Comparison of ENCODE assay signal across 23 mouse cellular contexts in the genomic region with DNA sequence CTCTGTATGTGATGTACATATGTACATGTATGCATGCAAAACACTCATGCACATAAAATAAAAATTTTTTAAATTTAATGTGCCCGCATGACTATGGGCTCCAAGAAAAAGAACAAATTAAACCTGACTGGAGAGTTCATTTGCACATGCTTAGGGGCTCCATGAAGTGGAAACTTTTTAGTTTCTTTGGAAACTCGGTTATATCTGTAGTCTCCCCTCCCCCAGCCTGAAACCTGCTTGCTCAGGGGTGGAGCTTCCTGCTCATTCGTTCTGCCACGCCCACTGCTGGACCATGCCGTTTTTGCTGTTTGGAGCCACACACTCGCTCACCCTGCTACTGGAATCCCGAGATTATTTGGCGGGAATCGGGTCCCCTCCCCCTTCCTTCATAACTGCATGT. TPM values are rescaled to one million over a fixed set of nuclear protein-coding genes. Genes with fewer than 3 reads are reported as not detected.
A peak's percentile ranks its signal among the peaks of the same experiment; 100 is the strongest.
DNase-seq lines count a peak whose midpoint lies in the region; ATAC-seq and TF ChIP-seq lines count a peak whose summit lies in the region.
"Had no signal": no experiment of that assay in that cellular context is flagged by ENCODE, and none has a peak within 500 bp of the region (broad histone marks: within the 10 kb centered on the region; RNA-seq: fewer than 3 reads in every experiment).

No protein-coding gene starts in this region.

- ATAC-seq in heart, embryonic 14.5 days (ENCODE audit: insufficient number of reproducible peaks, insufficient read depth, low FRiP score, low read depth): no peak
- ATAC-seq in stomach, embryonic 15.5 days (ENCODE audit: insufficient read depth, low FRiP score, low read depth): no peak
- ATAC-seq in stomach, postnatal 0 days (ENCODE audit: low FRiP score, low TSS enrichment): no peak
- no peak for ATAC-seq in forebrain, embryonic 16.5 days
- ATAC-seq: forebrain, embryonic 13.5 days had no signal

- no peak overlapping the region for H3K27ac ChIP-seq in heart, embryonic 14.5 days (replicated peaks in 1 of 2; ENCODE audit: control insufficient read depth in 1 of 2, insufficient read depth in 1 of 2, low read depth in 2 of 2, low read length in 2 of 2)
- no peak overlapping the region for H3K27ac ChIP-seq in stomach, embryonic 15.5 days
- no peak overlapping the region for H3K27ac ChIP-seq in stomach, postnatal 0 days (replicated peaks)
- H3K27ac ChIP-seq in forebrain, embryonic 16.5 days (ENCODE audit: low read length): no peak overlapping the region
- H3K27ac ChIP-seq: forebrain, embryonic 13.5 days; gastrocnemius, adult 2 months; hindbrain, embryonic 12.5 days; kidney, postnatal 0 days; limb, embryonic 13.5 days; neural tube, embryonic 12.5 days had no signal

- peak overlapping the region; percentile 29; the same call in 1 of the 2 replicates for H3K4me2 ChIP-seq in heart, embryonic 14.5 days (ENCODE audit: low read length)
- 0 out of 2 replicates have a peak overlapping the region, but pooled peaks have one; percentile 10 for H3K4me2 ChIP-seq in stomach, embryonic 15.5 days
- H3K4me2 ChIP-seq in stomach, postnatal 0 days (replicated peaks; ENCODE audit: low read depth): no peak overlapping the region
- no peak overlapping the region for H3K4me2 ChIP-seq in forebrain, embryonic 16.5 days (ENCODE audit: low read length)
- H3K4me2 ChIP-seq: forebrain, embryonic 13.5 days; hindbrain, embryonic 12.5 days; limb, embryonic 13.5 days; neural tube, embryonic 12.5 days had no signal

- no peaks in the 10 kb centered on the region for H3K36me3 ChIP-seq in heart, embryonic 14.5 days (ENCODE audit: control insufficient read depth, insufficient read depth, low read length)
- no peaks in the 10 kb centered on the region for H3K36me3 ChIP-seq in stomach, embryonic 15.5 days
- no peaks in the 10 kb centered on the region for H3K36me3 ChIP-seq in stomach, postnatal 0 days (ENCODE audit: control insufficient read depth, insufficient read depth, low read length)
- H3K36me3 ChIP-seq in forebrain, embryonic 16.5 days (ENCODE audit: control insufficient read depth, insufficient read depth): no peaks in the 10 kb centered on the region
- H3K36me3 ChIP-seq: hindbrain, embryonic 12.5 days; limb, embryonic 13.5 days; neural tube, embryonic 12.5 days had no signal

- DNase-seq in heart, postnatal 14 days: no peak
- DNase-seq in stomach, postnatal 0 days (ENCODE audit: low spot score): no peak
- DNase-seq in induced T-regulatory cell, adult 2 months (ENCODE audit: low read depth): peak; percentile 12
- no peak for DNase-seq in gastrocnemius, postnatal 4 days (ENCODE audit: low spot score in 2 of 2)
- DNase-seq: adrenal gland, postnatal 10 days; B cell, adult 2 months; cerebellum, adult 2 months; cerebellum, postnatal 25 days; gastrocnemius, adult 2 months; heart, postnatal 10 days; kidney, adult 11 months; layer of hippocampus, adult 9-11 months; lung, adult 18-20 months; midbrain, embryonic 14.5 days; right cerebral cortex, postnatal 4 days had no signal

- no peaks in the 10 kb centered on the region; a peak in 1 of 4 replicates for H3K4me1 ChIP-seq in heart, embryonic 14.5 days (ENCODE audit: control insufficient read depth in 2 of 2, insufficient read depth in 2 of 2, low read length in 2 of 2)
- no peaks in the 10 kb centered on the region for H3K4me1 ChIP-seq in stomach, embryonic 15.5 days
- H3K4me1 ChIP-seq in stomach, postnatal 0 days (replicated peaks; ENCODE audit: control insufficient read depth, insufficient read depth): no peaks in the 10 kb centered on the region
- H3K4me1 ChIP-seq in forebrain, embryonic 16.5 days (replicated peaks; ENCODE audit: control insufficient read depth, insufficient read depth, low read length): no peaks in the 10 kb centered on the region; the same call in 1 of the 2 replicates
- H3K4me1 ChIP-seq: forebrain, embryonic 13.5 days; hindbrain, embryonic 12.5 days; neural tube, embryonic 12.5 days had no signal

- WGBS in heart, embryonic 14.5 days: 30% methylated on average over 9 of the region's 9 CpGs
- WGBS in stomach, embryonic 15.5 days: 39% methylated on average over 9 of the region's 9 CpGs
- 29% methylated on average over 9 of the region's 9 CpGs for WGBS in stomach, postnatal 0 days
- 57% methylated on average over 9 of the region's 9 CpGs for WGBS in forebrain, embryonic 16.5 days

- H3K9me3 ChIP-seq in heart, embryonic 14.5 days (ENCODE audit: control insufficient read depth, low read length): no peaks in the 10 kb centered on the region
- H3K9me3 ChIP-seq in stomach, embryonic 15.5 days: no peaks in the 10 kb centered on the region
- no peaks in the 10 kb centered on the region for H3K9me3 ChIP-seq in stomach, postnatal 0 days (ENCODE audit: control insufficient read depth, low read length)
- H3K9me3 ChIP-seq in forebrain, embryonic 16.5 days (ENCODE audit: control insufficient read depth, low read length): no peaks in the 10 kb centered on the region
- H3K9me3 ChIP-seq: forebrain, embryonic 13.5 days; hindbrain, embryonic 12.5 days; limb, embryonic 13.5 days; neural tube, embryonic 12.5 days had no signal

- no peak for TF ChIP-seq EP300 in stomach, postnatal 0 days (optimal IDR thresholded peaks at IDR 0.05)

- no peak for TF ChIP-seq CTCF in stomach, postnatal 0 days (IDR thresholded peaks at IDR 0.05; ENCODE audit: low read depth)

- no peak overlapping the region for H3K9ac ChIP-seq in heart, embryonic 14.5 days (ENCODE audit: low read length)
- no peak overlapping the region for H3K9ac ChIP-seq in stomach, embryonic 15.5 days
- H3K9ac ChIP-seq in stomach, postnatal 0 days (ENCODE audit: low read length): no peak overlapping the region
- no peak overlapping the region for H3K9ac ChIP-seq in forebrain, embryonic 16.5 days (replicated peaks; ENCODE audit: low read depth, low read length)
- H3K9ac ChIP-seq: forebrain, embryonic 13.5 days; hindbrain, embryonic 12.5 days; limb, embryonic 13.5 days; neural tube, embryonic 12.5 days had no signal

- no peaks in the 10 kb centered on the region for H3K27me3 ChIP-seq in heart, embryonic 14.5 days (ENCODE audit: control insufficient read depth, insufficient read depth, low read length)
- H3K27me3 ChIP-seq in stomach, embryonic 15.5 days (replicated peaks): no peaks in the 10 kb centered on the region
- H3K27me3 ChIP-seq in stomach, postnatal 0 days (ENCODE audit: control insufficient read depth, insufficient read depth, low read length): no peaks in the 10 kb centered on the region
- no peaks in the 10 kb centered on the region for H3K27me3 ChIP-seq in forebrain, embryonic 16.5 days (replicated peaks; ENCODE audit: control insufficient read depth, insufficient read depth, low read length)
- H3K27me3 ChIP-seq: forebrain, embryonic 13.5 days; hindbrain, embryonic 12.5 days; limb, embryonic 13.5 days; neural tube, embryonic 12.5 days had no signal

- no peak overlapping the region for H3K4me3 ChIP-seq in heart, embryonic 14.5 days (ENCODE audit: control insufficient read depth in 1 of 2, insufficient read depth in 1 of 2, low read depth in 1 of 2, low read length in 2 of 2)
- H3K4me3 ChIP-seq in stomach, embryonic 15.5 days (replicated peaks): no peak overlapping the region
- no peak overlapping the region for H3K4me3 ChIP-seq in stomach, postnatal 0 days (ENCODE audit: low read depth, low read length)
- H3K4me3 ChIP-seq in forebrain, embryonic 16.5 days (replicated peaks; ENCODE audit: low read length): no peak overlapping the region
- H3K4me3 ChIP-seq: forebrain, embryonic 13.5 days; gastrocnemius, adult 2 months; hindbrain, embryonic 12.5 days; limb, embryonic 13.5 days; neural tube, embryonic 12.5 days had no signal

- intact Hi-C loops in heart, postnatal 14 days (cut with DNase I): no loop called here

RNA-seq across cellular contexts. Expression of a gene that starts 7.9 kb away (rescaled TPM):
- 6.3 and 8.5 TPM in 2 replicates for polyA plus RNA-seq in heart, embryonic 14.5 days (2014; fragmentation: Nextera tagmentation; extraction: Ambion mirVana)
- total RNA-seq in heart, postnatal 14 days (2021): 1 to 10 TPM; 7.4 to 8.8 TPM
- 11.3 and 11.5 TPM in 2 replicates for polyA plus RNA-seq in stomach, embryonic 15.5 days (2015; fragmentation: Nextera tagmentation; extraction: Ambion mirVana)
- polyA plus RNA-seq in stomach, postnatal 0 days (2015; fragmentation: Nextera tagmentation; extraction: Ambion mirVana): 5.8 and 7.6 TPM in 2 replicates
- 1 to 10 TPM; 7.8 to 8.9 TPM for total RNA-seq in gastrocnemius, postnatal 4 days (2021)
- 3.7 and 5.8 TPM in 2 replicates for polyA plus RNA-seq in forebrain, embryonic 16.5 days (2015; fragmentation: Nextera tagmentation; extraction: Ambion mirVana)

Comparison
In these comparisons a context has a peak if more than half of its experiments do, and no peak if none do; other contexts are left out.
1. H3K4me2 ChIP-seq: peak in heart, embryonic 14.5 days (single experiment) and stomach, embryonic 15.5 days (single experiment); none in stomach, postnatal 0 days (single experiment) and forebrain, embryonic 16.5 days (single experiment).